Mouse (Mus musculus) stomach, embryonic 16.5 days (tissue): Measurements from ENCODE around the gene Frrs1. TPM values are rescaled to one million over a fixed set of nuclear protein-coding genes. Genes with fewer than 3 reads are reported as not detected.

Experiments
- ATAC-seq: fragments of 200-750 bp; cut with Nextera tagmentation; 2 replicates; pipeline ENCODE4 v1.8.0; 2017; ENCODE audit warnings: moderate number of reproducible peaks, moderate TSS enrichment; ENCODE audit not compliant: insufficient read depth, low FRiP score
- H3K27ac ChIP-seq: fragments of 300-500 bp; sonication (generic); 2 replicates; pipeline ENCODE4 v1.5.1; 2014; ENCODE audit warnings: low read length
- H3K27me3 ChIP-seq: fragments of 300-500 bp; sonication (generic); 2 replicates; pipeline ENCODE4 v1.6.1; 2014; ENCODE audit warnings: low read length, control low read depth, mixed read lengths; ENCODE audit not compliant: control insufficient read depth, insufficient read depth
- H3K36me3 ChIP-seq: fragments of 300-500 bp; sonication (generic); 2 replicates; pipeline ENCODE4 v1.6.1; 2014; ENCODE audit warnings: low read length; ENCODE audit not compliant: control insufficient read depth, insufficient read depth
- H3K4me1 ChIP-seq: fragments of 300-500 bp; sonication (generic); 2 replicates; pipeline ENCODE4 v1.6.1; 2014; ENCODE audit warnings: low read length, control low read depth, mixed read lengths; ENCODE audit not compliant: control insufficient read depth, insufficient read depth
- H3K4me2 ChIP-seq: fragments of 300-500 bp; sonication (generic); 2 replicates; pipeline ENCODE4 v1.6.1; 2014; ENCODE audit warnings: low read depth, low read length, mixed read lengths
- H3K4me3 ChIP-seq: fragments of 300-500 bp; sonication (generic); replicated peaks from 2 replicates; pipeline ENCODE4 v1.5.1; 2014; ENCODE audit warnings: mild to moderate bottlenecking, low read length
- H3K9ac ChIP-seq: fragments of 300-500 bp; sonication (generic); 2 replicates; pipeline ENCODE4 v1.6.1; 2014; ENCODE audit warnings: low read length
- H3K9me3 ChIP-seq: fragments of 300-500 bp; sonication (generic); replicated peaks from 2 replicates; pipeline ENCODE4 v1.6.1; 2016; ENCODE audit warnings: low read length, control low read depth; ENCODE audit not compliant: control insufficient read depth
- WGBS: fragments of 180-500 bp; shearing (Covaris S2); extraction: QIAGEN DNeasy Blood & Tissue Kit; methylation state at CpG from one replicate; pipeline ENCODE4 v1.1.7; 2014; 5-methylcytosine and 5-hydroxymethylcytosine counted together
- polyA plus RNA-seq: library from polyadenylated mRNA; unstranded; fragments of >200 nt; fragmentation: Nextera tagmentation; extraction: Ambion mirVana; gene quantifications from 2 replicates; pipeline ENCODE4 v1.2.1, GENCODE M21; 2015

The Frrs1 gene
- polyA plus RNA-seq, 1 experiment from 2014 or later: 41.8 TPM

DNA sequence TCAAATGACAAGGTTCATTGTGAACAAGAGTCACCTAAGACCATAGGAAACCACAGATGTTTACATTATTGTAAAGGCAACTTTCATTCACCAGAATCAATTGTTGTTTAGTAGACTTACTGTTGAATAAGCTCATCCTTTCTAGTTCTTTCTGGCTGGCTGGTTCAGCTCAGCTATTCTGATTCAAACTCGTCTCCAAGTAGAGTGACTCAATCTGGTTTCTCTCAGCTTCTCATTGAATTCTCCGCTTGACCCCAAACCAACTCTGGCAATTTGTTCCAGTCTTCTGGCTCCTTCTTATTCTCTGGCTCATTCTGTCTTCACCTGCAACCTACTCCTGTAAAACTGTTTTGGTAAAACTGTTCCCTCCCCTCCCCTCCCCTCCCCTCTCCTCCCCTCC is 18.0 kb upstream of the Frrs1 start:
- no peak overlapping the region for H3K4me2 ChIP-seq
- H3K27ac ChIP-seq: no peak overlapping the region
- no peaks in the 10 kb centered on the region for H3K9me3 ChIP-seq
- H3K4me3 ChIP-seq: no peak overlapping the region
- 81% methylated on average over 2 of the region's 2 CpGs for WGBS
- no peaks in the 10 kb centered on the region for H3K27me3 ChIP-seq
- no peak for ATAC-seq
- no peaks in the 10 kb centered on the region for H3K36me3 ChIP-seq
- no peaks in the 10 kb centered on the region for H3K4me1 ChIP-seq
- no peak overlapping the region for H3K9ac ChIP-seq

DNA sequence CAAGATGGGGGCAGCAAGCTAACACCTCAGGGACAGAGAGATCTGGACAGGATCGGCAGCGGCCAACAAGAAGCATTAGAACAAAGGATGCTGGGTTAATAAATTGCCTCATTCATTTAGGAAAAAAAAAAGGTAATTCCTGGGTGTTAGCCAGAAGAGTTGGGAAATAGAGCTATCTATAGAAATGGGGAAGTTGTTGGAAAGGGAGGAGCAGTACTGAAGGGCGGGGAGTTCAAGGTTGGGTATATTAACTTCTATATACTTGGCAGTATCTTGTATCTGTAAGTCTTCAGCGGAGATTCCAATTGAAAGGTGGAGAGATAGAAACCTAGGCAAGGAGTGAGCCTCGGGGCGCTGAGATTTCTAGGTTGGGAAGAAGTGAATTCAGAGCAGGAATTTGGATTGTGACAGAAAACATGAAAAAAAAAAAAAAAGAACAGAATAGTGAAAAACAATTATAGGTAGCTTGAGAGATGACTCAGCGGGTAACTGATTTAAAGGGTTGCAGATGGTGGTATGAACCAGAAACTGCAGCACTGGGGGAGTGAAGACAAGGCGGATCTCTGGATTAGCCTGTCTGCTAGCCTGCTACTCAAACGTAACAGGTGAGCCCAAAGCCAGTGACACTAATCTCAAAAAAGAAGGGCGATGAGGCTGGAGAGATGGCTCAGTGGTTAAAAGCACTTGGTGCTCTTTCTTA is 14.2 kb upstream of the Frrs1 start:
- Histone ChIP-seq H3K9me3 (no peaks in the 10 kb centered on the region), H3K4me1 (no peaks in the 10 kb centered on the region), H3K4me2 (no peak overlapping the region), H3K4me3 (no peak overlapping the region), H3K27ac (no peak overlapping the region), H3K9ac (no peak overlapping the region), H3K27me3 (no peaks in the 10 kb centered on the region), H3K36me3 (no peaks in the 10 kb centered on the region)
- ATAC-seq: no peak
- WGBS: 85% methylated on average over 10 of the region's 10 CpGs

DNA sequence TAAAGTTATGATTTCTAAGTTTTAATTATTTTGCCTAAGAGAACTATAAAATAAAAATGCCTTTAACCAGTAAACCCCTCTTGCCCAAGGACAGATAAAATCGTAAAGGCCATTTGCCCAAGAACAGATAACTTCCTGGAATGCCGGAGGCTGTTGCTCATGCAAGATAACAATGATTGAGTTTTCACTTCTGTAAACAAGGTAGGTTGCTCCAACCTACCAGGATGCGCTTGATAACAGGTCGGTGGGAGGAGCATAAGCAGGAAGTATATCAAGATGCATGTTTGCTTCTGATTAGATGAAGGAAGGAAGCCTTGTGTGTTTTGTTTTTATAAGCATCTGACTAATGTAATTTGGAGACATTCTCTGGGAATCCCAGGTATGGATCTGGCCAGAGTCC is 13.2 kb upstream of the Frrs1 start:
- 47% methylated on average over 4 of the region's 4 CpGs for WGBS
- Histone ChIP-seq H3K4me2 (no peak overlapping the region), H3K27me3 (no peaks in the 10 kb centered on the region), H3K36me3 (no peaks in the 10 kb centered on the region), H3K9me3 (no peaks in the 10 kb centered on the region), H3K4me3 (no peak overlapping the region), H3K9ac (no peak overlapping the region), H3K4me1 (no peaks in the 10 kb centered on the region), H3K27ac (no peak overlapping the region)
- no peak for ATAC-seq

DNA sequence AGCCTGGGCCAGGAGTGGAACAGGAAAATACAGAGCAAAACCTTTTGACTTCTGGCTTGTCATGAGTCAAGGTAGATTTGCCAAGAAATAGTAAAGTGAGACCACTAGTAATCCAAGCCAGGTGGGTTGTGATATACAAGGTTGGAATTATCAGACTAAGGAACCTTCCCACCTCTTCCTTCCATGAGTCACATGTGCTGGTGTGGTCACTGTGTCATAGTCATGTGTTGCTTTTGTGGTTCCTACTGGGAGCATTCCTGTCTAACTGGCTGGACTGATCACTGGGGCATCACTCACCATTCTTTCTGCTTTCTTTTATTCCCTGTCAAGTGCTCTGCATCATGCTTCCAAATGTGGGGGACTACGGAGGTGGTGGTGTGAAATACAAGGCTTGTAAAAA is 11.2 kb upstream of the Frrs1 start:
- no peak overlapping the region for H3K9ac ChIP-seq
- H3K9me3 ChIP-seq: no peaks in the 10 kb centered on the region
- H3K36me3 ChIP-seq: no peaks in the 10 kb centered on the region
- 76% methylated on average over 1 of the region's 1 CpGs for WGBS
- H3K27ac ChIP-seq: no peak overlapping the region
- H3K4me1 ChIP-seq: no peaks in the 10 kb centered on the region
- no peak overlapping the region for H3K4me2 ChIP-seq
- no peak overlapping the region for H3K4me3 ChIP-seq
- no peak for ATAC-seq
- H3K27me3 ChIP-seq: no peaks in the 10 kb centered on the region

DNA sequence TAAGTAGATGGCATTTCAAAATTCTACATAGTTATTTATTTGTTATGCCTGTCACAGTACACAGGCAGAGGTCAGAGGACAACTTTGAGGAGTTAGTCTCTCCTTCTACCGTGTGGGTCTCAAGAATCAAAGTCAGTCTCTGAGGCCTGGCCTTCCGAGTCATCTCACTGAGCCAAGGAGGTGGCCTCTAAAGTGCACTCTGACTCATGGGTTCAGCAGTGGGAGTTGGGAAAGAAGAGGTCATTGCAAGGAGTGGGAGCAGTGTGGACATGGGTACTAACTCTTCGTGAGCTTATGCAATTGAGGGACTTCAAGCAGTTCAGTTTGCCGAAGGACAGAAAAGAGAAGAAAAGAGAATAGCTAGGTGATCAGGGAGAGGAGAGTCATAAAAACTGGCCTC is 10.3 kb upstream of the Frrs1 start:
- no peak overlapping the region for H3K9ac ChIP-seq
- no peak for ATAC-seq
- H3K27ac ChIP-seq: no peak overlapping the region
- H3K27me3 ChIP-seq: no peaks in the 10 kb centered on the region
- H3K36me3 ChIP-seq: no peaks in the 10 kb centered on the region
- no peaks in the 10 kb centered on the region for H3K4me1 ChIP-seq
- no peak overlapping the region for H3K4me2 ChIP-seq
- H3K4me3 ChIP-seq: no peak overlapping the region
- H3K9me3 ChIP-seq: no peaks in the 10 kb centered on the region
- 73% methylated on average over 4 of the region's 4 CpGs for WGBS

DNA sequence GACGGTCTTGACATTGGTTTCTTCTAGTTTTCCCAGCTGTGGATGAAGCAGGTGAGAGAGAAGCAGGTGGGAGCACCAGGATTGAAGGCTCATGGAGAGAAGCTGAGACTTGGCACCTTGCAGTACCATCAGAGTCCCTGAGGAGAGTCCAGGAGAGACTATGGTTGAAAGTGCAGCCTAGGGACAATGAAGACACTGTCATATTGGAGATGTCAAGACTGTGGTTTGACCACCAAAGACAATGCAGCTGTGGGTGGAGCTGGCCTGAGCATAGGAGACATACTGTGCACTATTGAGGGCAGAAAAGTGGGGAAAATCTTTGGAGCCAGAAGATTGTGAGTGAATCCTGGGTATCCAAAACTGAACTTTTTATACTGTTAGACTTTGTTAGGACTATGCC is 8.9 kb upstream of the Frrs1 start:
- Histone ChIP-seq H3K27ac (no peak overlapping the region), H3K9ac (no peak overlapping the region), H3K4me3 (no peak overlapping the region), H3K4me2 (no peak overlapping the region), H3K9me3 (no peaks in the 10 kb centered on the region), H3K27me3 (no peaks in the 10 kb centered on the region), H3K4me1 (no peaks in the 10 kb centered on the region), H3K36me3 (no peaks in the 10 kb centered on the region)
- WGBS: 85% methylated on average over 1 of the region's 1 CpGs
- ATAC-seq: no peak

DNA sequence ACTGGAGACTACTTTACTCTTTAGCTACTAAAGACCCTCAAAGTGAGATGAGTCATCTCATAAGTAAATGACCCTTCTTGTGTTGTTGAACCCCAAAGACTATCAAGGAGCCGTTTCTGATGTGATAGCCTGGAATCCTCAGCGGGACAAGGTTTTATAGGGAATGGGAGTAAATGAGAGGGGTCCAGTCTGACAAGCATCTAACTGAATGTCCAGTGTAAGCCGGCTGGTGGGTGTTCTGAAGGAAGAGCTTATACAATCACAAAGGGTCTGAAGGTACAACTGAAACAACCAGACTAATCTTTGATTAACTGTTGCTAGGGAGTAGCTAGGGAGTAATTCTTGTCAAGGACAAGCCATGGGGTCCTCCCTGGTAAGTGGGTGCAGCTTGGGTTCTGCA is 6.8 kb upstream of the Frrs1 start:
- H3K9me3 ChIP-seq: no peaks in the 10 kb centered on the region
- no peaks in the 10 kb centered on the region for H3K36me3 ChIP-seq
- 88% methylated on average over 3 of the region's 3 CpGs for WGBS
- H3K27me3 ChIP-seq: no peaks in the 10 kb centered on the region
- H3K4me2 ChIP-seq: no peak overlapping the region
- no peak overlapping the region for H3K9ac ChIP-seq
- H3K27ac ChIP-seq: no peak overlapping the region
- no peak overlapping the region for H3K4me3 ChIP-seq
- no peaks in the 10 kb centered on the region for H3K4me1 ChIP-seq
- ATAC-seq: no peak

DNA sequence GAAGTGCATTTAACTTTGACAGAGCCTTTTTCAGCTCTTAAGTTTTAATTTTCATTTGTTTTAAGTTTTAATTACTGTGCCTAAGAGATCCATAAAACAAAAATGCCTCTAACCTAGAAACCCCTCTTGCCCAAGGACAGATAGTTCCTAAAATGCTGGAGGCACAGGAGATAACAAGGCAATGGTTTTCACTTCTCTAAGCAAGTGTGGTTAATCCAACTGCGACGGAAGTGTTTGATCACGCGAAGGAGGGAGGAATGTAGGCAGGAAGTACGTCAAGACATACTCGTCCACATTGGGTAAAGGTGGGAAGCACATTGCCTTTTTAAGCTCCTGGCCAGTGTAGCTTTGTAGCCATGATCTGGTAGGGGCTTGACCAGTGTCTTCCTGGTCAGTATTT is 1.7 kb upstream of the Frrs1 start:
- WGBS: 81% methylated on average over 6 of the region's 6 CpGs
- peaks cover 6% of the 10 kb centered on the region; the same call in 1 of the 2 replicates for H3K4me1 ChIP-seq
- H3K4me2 ChIP-seq: no peak overlapping the region
- H3K27ac ChIP-seq: no peak overlapping the region
- H3K9me3 ChIP-seq: no peaks in the 10 kb centered on the region
- no peak for ATAC-seq
- no peaks in the 10 kb centered on the region for H3K36me3 ChIP-seq
- H3K4me3 ChIP-seq: no peak overlapping the region
- no peak overlapping the region for H3K9ac ChIP-seq
- no peaks in the 10 kb centered on the region for H3K27me3 ChIP-seq

DNA sequence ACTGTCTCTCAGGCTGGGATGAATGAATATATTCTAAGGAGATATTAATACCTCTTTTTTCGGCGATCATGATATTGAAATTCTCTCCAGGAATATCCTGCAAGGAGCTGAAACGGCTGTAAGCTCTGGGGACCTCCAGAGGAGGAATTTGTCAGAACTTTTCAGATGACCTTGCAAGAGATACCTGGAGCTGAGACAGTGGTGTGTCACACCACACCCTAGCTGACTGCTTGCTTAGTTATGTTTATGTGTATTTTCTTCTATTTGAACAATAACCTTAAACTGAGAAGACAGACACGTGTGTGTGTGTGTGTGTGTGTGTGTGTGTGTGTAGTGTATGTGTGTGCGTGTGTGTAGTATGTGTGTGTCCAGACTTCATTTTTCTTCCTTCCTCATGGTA is 488 bp downstream of the Frrs1 start:
- no peak overlapping the region for H3K4me3 ChIP-seq
- H3K9ac ChIP-seq: no peak overlapping the region
- H3K36me3 ChIP-seq: no peaks in the 10 kb centered on the region
- H3K27me3 ChIP-seq: no peaks in the 10 kb centered on the region
- peaks cover 11% of the 10 kb centered on the region; the same call in 1 of the 2 replicates for H3K4me1 ChIP-seq
- H3K9me3 ChIP-seq: no peaks in the 10 kb centered on the region
- WGBS: 71% methylated on average over 5 of the region's 5 CpGs
- no peak for ATAC-seq
- H3K4me2 ChIP-seq: no peak overlapping the region
- H3K27ac ChIP-seq: no peak overlapping the region
